Mouse (Mus musculus): ENCODE measurements around the gene Bloc1s2.

Gene Bloc1s2

GRCm38 (mm10) chr19:44145702-44146567 is at the start of gene Bloc1s2:
Gene Bloc1s2 (minus strand): TSS chr19:44146446.
- DNase-seq (ENCODE audit: low read depth, low spot score): peak; percentile 92

GRCm38 (mm10) chr19:44195138-44195537 is 48.9 kb upstream of the Bloc1s2 start:
- DNase-seq (ENCODE audit: low read depth, low spot score): peak; percentile 87

GRCm38 (mm10) chr19:44193906-44194305 is 47.7 kb upstream of the Bloc1s2 start:
- DNase-seq (ENCODE audit: low read depth, low spot score): peak; percentile 55

- DNase-seq (ENCODE audit: low read depth, low spot score): no peak
Measured at GRCm38 (mm10) chr19:44192342-44192741, 46.1 kb upstream of the Bloc1s2 start, which contains the start of gene Pkd2l1. Gene Pkd2l1 (minus strand): TSS chr19:44192442.

GRCm38 (mm10) chr19:44189056-44189455 is 42.8 kb upstream of the Bloc1s2 start:
- DNase-seq (ENCODE audit: low read depth, low spot score): no peak

- no peak for DNase-seq (ENCODE audit: low read depth, low spot score)
Measured at GRCm38 (mm10) chr19:44183968-44184367, 37.7 kb upstream of the Bloc1s2 start.

GRCm38 (mm10) chr19:44180502-44180901 is 34.3 kb upstream of the Bloc1s2 start:
- no peak for DNase-seq (ENCODE audit: low read depth, low spot score)

GRCm38 (mm10) chr19:44176741-44177140 is 30.5 kb upstream of the Bloc1s2 start:
- DNase-seq (ENCODE audit: low read depth, low spot score): no peak

- no peak for DNase-seq (ENCODE audit: low read depth, low spot score)
Measured at GRCm38 (mm10) chr19:44174835-44175234, 28.6 kb upstream of the Bloc1s2 start.

- DNase-seq (ENCODE audit: low read depth, low spot score): peak; percentile 46
Measured at GRCm38 (mm10) chr19:44161515-44161914, 15.3 kb upstream of the Bloc1s2 start.

GRCm38 (mm10) chr19:44159386-44159785 is 13.1 kb upstream of the Bloc1s2 start:
- no peak for DNase-seq (ENCODE audit: low read depth, low spot score)

GRCm38 (mm10) chr19:44157005-44157404 is 10.8 kb upstream of the Bloc1s2 start:
- DNase-seq (ENCODE audit: low read depth, low spot score): no peak

- DNase-seq (ENCODE audit: low read depth, low spot score): no peak
Measured at GRCm38 (mm10) chr19:44153781-44154180, 7.5 kb upstream of the Bloc1s2 start.

GRCm38 (mm10) chr19:44148991-44149390 is 2.7 kb upstream of the Bloc1s2 start:
- no peak for DNase-seq (ENCODE audit: low read depth, low spot score)

GRCm38 (mm10) chr19:44148345-44148744 is 2.1 kb upstream of the Bloc1s2 start:
- DNase-seq (ENCODE audit: low read depth, low spot score): no peak

- no peak for DNase-seq (ENCODE audit: low read depth, low spot score)
Measured at GRCm38 (mm10) chr19:44146951-44147350, 705 bp upstream of the Bloc1s2 start.

GRCm38 (mm10) chr19:44146568-44146879 is 278 bp upstream of the Bloc1s2 start:
- no peak for DNase-seq (ENCODE audit: low read depth, low spot score)

GRCm38 (mm10) chr19:44144366-44144765 is 1.9 kb downstream of the Bloc1s2 start:
- DNase-seq (ENCODE audit: low read depth, low spot score): no peak

GRCm38 (mm10) chr19:44135960-44136485 is 10.2 kb downstream of the Bloc1s2 start:
- no peak for DNase-seq (ENCODE audit: low read depth, low spot score)

- DNase-seq (ENCODE audit: low read depth, low spot score): peak; percentile 97
Measured at GRCm38 (mm10) chr19:44135072-44135959, 10.9 kb downstream of the Bloc1s2 start, which contains the start of gene Cwf19l1. Gene Cwf19l1 (minus strand): TSS chr19:44135876.

- DNase-seq (ENCODE audit: low read depth, low spot score): no peak
Measured at GRCm38 (mm10) chr19:44132917-44133316, 13.3 kb downstream of the Bloc1s2 start.

- no peak for DNase-seq (ENCODE audit: low read depth, low spot score)
Measured at GRCm38 (mm10) chr19:44128560-44128959, 17.7 kb downstream of the Bloc1s2 start.
